Mouse (Mus musculus) ES-E14 (cell line): ENCODE measurements around the gene Ube2i. TPM values are rescaled to one million over a fixed set of nuclear protein-coding genes. Genes with fewer than 3 reads are reported as not detected.
"Not testable (repeated sequence)": the region's sequence is repeated elsewhere in the genome, so short reads cannot be mapped to it uniquely, and the experiment has no call there.

ENCODE experiments used
- DNase-seq: peaks from one replicate; pipeline ENCODE4 v3.0.0-alpha.2; 2013; ENCODE audit warnings: low read depth, low spot score
- H3K27ac ChIP-seq: 2 replicates; pipeline ENCODE4 v1.5.1; 2012; ENCODE audit warnings: low read depth, mild to moderate bottlenecking, low read length, moderate library complexity, mixed read lengths; ENCODE audit not compliant: poor library complexity, insufficient read depth, severe bottlenecking
- H3K36me3 ChIP-seq: 2 replicates; pipeline ENCODE4 v1.6.1; 2012; ENCODE audit warnings: mild to moderate bottlenecking, low read length, moderate library complexity, mixed read lengths; ENCODE audit not compliant: control insufficient read depth, poor library complexity, insufficient read depth, severe bottlenecking
- H3K4me1 ChIP-seq, 2 experiments: fragments of 150-350 bp in 1 of 2; sonication (generic) in 1 of 2; 2 replicates each; pipeline ENCODE4 v1.6.1; 2012; ENCODE audit warnings: low read length in 2 of 2, mild to moderate bottlenecking in 1 of 2, mixed read lengths in 1 of 2; ENCODE audit not compliant: control insufficient read depth in 2 of 2, insufficient read depth in 2 of 2, poor library complexity in 1 of 2
- H3K4me3 ChIP-seq, 2 experiments: fragments of 150-350 bp in 1 of 2; sonication (generic) in 1 of 2; 2 replicates each; pipeline ENCODE4 v1.5.1; 2012; ENCODE audit warnings: low read length in 2 of 2, low read depth in 1 of 2, mild to moderate bottlenecking in 1 of 2, mixed read lengths in 1 of 2; ENCODE audit not compliant: insufficient read depth in 1 of 2, poor library complexity in 1 of 2, severe bottlenecking in 1 of 2
- H3K9ac ChIP-seq: 2 replicates; pipeline ENCODE4 v1.6.1; 2012; ENCODE audit warnings: low read depth, mild to moderate bottlenecking, low read length, mixed read lengths; ENCODE audit not compliant: poor library complexity, insufficient read depth, severe bottlenecking
- H3K9me3 ChIP-seq: fragments of 150-350 bp; sonication (generic); 2 replicates; pipeline ENCODE4 v1.6.1; 2012; ENCODE audit warnings: low read depth, mild to moderate bottlenecking, low read length; ENCODE audit not compliant: control insufficient read depth, insufficient read depth
- CHD2 ChIP-seq: IDR thresholded peaks from 2 replicates; pipeline ENCODE4 v1.6.1; 2014; ENCODE audit warnings: mild to moderate bottlenecking, low read depth, low read length, inconsistent platforms
- HCFC1 ChIP-seq: IDR thresholded peaks from 2 replicates; pipeline ENCODE4 v1.6.1; 2012; ENCODE audit warnings: low read length, inconsistent platforms, borderline replicate concordance; ENCODE audit not compliant: insufficient read depth
- MAFK ChIP-seq: IDR thresholded peaks from 2 replicates; pipeline ENCODE4 v1.6.1; 2014; ENCODE audit warnings: mild to moderate bottlenecking, low read depth, low read length, inconsistent platforms; ENCODE audit not compliant: insufficient read depth
- ZC3H11A ChIP-seq: IDR thresholded peaks from 2 replicates; pipeline ENCODE4 v1.6.1; 2012; ENCODE audit warnings: low read depth, mild to moderate bottlenecking, inconsistent platforms, low read length, borderline replicate concordance
- ZNF384 ChIP-seq: IDR thresholded peaks from 2 replicates; pipeline ENCODE4 v1.6.1; 2012; ENCODE audit warnings: low read depth, low read length, inconsistent platforms
- in situ Hi-C, 2 experiments: fragments of 600-800 bp; cut with MboI; formaldehyde crosslinking; loops; one replicate each; pipeline ENCODE4 v1.15.1; 2025; ENCODE audit warnings: low sequenced_read_pairs in 2 of 2, inconsistent platforms in 1 of 2; ENCODE audit not compliant: unreplicated experiment in 2 of 2
- total RNA-seq: library from RNA; depleted of rRNA; stranded (reverse); fragments of 300-350 nt; gene quantifications from 2 replicates; pipeline ENCODE4 v1.2.3, GENCODE M21; 2012

Gene Ube2i
- total RNA-seq, 1 experiment, result 443 TPM

- H3K27ac ChIP-seq, result no peak overlapping the region
- H3K4me1 ChIP-seq, result peaks cover 0 to 2% of the 10 kb centered on the region in 2 experiments; a peak in 1 of 4 replicates
- DNase-seq, result no peak
- H3K4me3 ChIP-seq, result no peak overlapping the region
- in situ Hi-C loops, result no loop called here
- no peaks in the 10 kb centered on the region for H3K9me3 ChIP-seq
- TF ChIP-seq CHD2, result no peak
- no peak for TF ChIP-seq ZNF384
- TF ChIP-seq ZC3H11A, result no peak
- no peak for TF ChIP-seq MAFK
- TF ChIP-seq HCFC1, result no peak
- no peak overlapping the region for H3K9ac ChIP-seq
- H3K36me3 ChIP-seq, result peaks cover 34% of the 10 kb centered on the region
These were observed 43.7 kb downstream of the Ube2i start for GRCm38 (mm10) chr17:25230700-25231099.

GRCm38 (mm10) chr17:25230014-25230655 is 44.3 kb downstream of the Ube2i start:
- peaks cover 29% of the 10 kb centered on the region for H3K36me3 ChIP-seq
- in situ Hi-C loops, result not testable (repeated sequence)

GRCm38 (mm10) chr17:25227991-25228390 is 46.4 kb downstream of the Ube2i start:
- Histone ChIP-seq H3K4me1 (peaks cover 0 to 4% of the 10 kb centered on the region in 2 experiments; a peak in 1 of 4 replicates), H3K36me3 (peaks cover 25% of the 10 kb centered on the region), H3K4me3 (no peak overlapping the region), H3K9ac (no peak overlapping the region), H3K9me3 (no peaks in the 10 kb centered on the region), H3K27ac (no peak overlapping the region)
- in situ Hi-C loops, result no loop called here
- no peak for DNase-seq
- TF ChIP-seq HCFC1 (no peak), MAFK (no peak), ZC3H11A (no peak), ZNF384 (no peak), CHD2 (no peak)

More at GRCm38 (mm10) chr17:25230014-25230655, 44.3 kb downstream of the Ube2i start:
- H3K27ac ChIP-seq, H3K4me3 ChIP-seq, H3K9me3 ChIP-seq, H3K4me1 ChIP-seq, H3K9ac ChIP-seq, DNase-seq: not testable (repeated sequence)

- peaks cover 2 to 8% of the 10 kb centered on the region in 2 experiments; a peak in 1 of 4 replicates for H3K4me1 ChIP-seq
- H3K36me3 ChIP-seq, result peaks cover 16% of the 10 kb centered on the region
- TF ChIP-seq HCFC1 (no peak), ZC3H11A (no peak), MAFK (no peak), CHD2 (no peak), ZNF384 (no peak)
- no peak overlapping the region for H3K9ac ChIP-seq
- no peaks in the 10 kb centered on the region for H3K9me3 ChIP-seq
- in situ Hi-C loops, result no loop called here
- H3K27ac ChIP-seq, result no peak overlapping the region
- no peak for DNase-seq
- no peak overlapping the region for H3K4me3 ChIP-seq
These were observed 48.8 kb downstream of the Ube2i start for GRCm38 (mm10) chr17:25225659-25226058.
